ENCODE assay signal across 15 mouse cellular contexts in the genomic region with DNA sequence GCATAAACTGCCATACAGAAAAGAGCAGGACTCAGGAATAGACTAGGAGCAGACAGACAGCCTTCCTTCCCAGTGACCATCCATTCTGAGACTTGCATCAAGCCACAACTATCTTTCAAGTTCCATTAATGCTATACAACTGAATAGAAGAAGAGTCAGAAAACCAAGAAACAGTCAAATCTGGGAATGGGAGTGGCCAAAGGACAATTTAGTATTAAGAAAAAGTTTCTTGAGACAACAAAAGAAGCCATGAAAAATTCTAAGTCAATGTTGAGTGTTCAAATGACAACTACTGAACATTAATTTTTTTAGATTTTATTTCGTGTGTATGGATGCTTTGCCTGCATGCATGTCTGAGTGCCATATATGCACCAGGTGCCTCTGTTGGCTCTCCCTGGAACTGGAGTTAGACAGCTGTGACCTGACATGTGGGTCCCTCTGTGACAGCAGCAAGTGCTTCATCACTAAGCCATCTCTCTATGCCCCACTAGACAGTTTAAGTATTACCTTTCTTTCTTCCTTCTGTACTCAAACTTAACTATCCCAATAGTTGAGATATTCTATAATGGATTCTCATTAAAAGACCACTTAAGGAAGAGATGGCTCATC.
A peak's percentile ranks its signal among the peaks of the same experiment; 100 is the strongest.
DNase-seq lines count a peak whose midpoint lies in the region; ATAC-seq and TF ChIP-seq lines count a peak whose summit lies in the region.
"Had no signal": no experiment of that assay in that cellular context is flagged by ENCODE, and none has a peak within 500 bp of the region (broad histone marks: within the 10 kb centered on the region; RNA-seq: fewer than 3 reads in every experiment).

No protein-coding gene starts in this region.

- H3K4me3 ChIP-seq in heart, embryonic 12.5 days = no peak overlapping the region
- H3K4me3 ChIP-seq in lung, embryonic 15.5 days = no peak overlapping the region
- H3K4me3 ChIP-seq in lung, adult 2 months (replicated peaks; ENCODE audit: extremely low read depth, low read depth, low read length) = no peak overlapping the region
- H3K4me3 ChIP-seq in embryonic facial prominence, embryonic 15.5 days (replicated peaks) = no peak overlapping the region
- H3K4me3 ChIP-seq: embryonic facial prominence, embryonic 12.5 days; hindbrain, embryonic 15.5 days; kidney, embryonic 15.5 days; layer of hippocampus, adult 2 months had no signal

- TF ChIP-seq POLR2A in lung, adult 2 months (IDR thresholded peaks at IDR 0.05; ENCODE audit: borderline replicate concordance, extremely low read depth, low read depth, low read length) = no peak

- WGBS in heart, embryonic 12.5 days = 83% methylated on average over 1 of the region's 1 CpGs
- WGBS in lung, embryonic 15.5 days = 78% methylated on average over 1 of the region's 1 CpGs
- WGBS in lung, adult 2 months = 87% methylated on average over 1 of the region's 1 CpGs
- 74% methylated on average over 1 of the region's 1 CpGs for WGBS in embryonic facial prominence, embryonic 15.5 days

- H3K9ac ChIP-seq in heart, embryonic 12.5 days = no peak overlapping the region
- no peak overlapping the region for H3K9ac ChIP-seq in lung, embryonic 15.5 days
- H3K9ac ChIP-seq in embryonic facial prominence, embryonic 15.5 days = no peak overlapping the region
- H3K9ac ChIP-seq: embryonic facial prominence, embryonic 12.5 days; hindbrain, embryonic 15.5 days; kidney, embryonic 15.5 days had no signal

- DNase-seq in heart, postnatal 36 days = no peak
- no peak for DNase-seq in lung, adult 2 months
- DNase-seq in splenic B cell, adult 2 months (ENCODE audit: low read depth, low spot score) = peak; percentile 13
- no peak for DNase-seq in cerebellum, adult 11-12 months
- DNase-seq in kidney, adult 18-20 months = no peak
- DNase-seq: adrenal gland, postnatal 25 days; cerebellum, postnatal 25 days had no signal

- H3K9me3 ChIP-seq in heart, embryonic 12.5 days (replicated peaks) = no peaks in the 10 kb centered on the region
- no peaks in the 10 kb centered on the region for H3K9me3 ChIP-seq in lung, embryonic 15.5 days
- H3K9me3 ChIP-seq in embryonic facial prominence, embryonic 15.5 days (replicated peaks) = no peaks in the 10 kb centered on the region
- H3K9me3 ChIP-seq: embryonic facial prominence, embryonic 12.5 days; hindbrain, embryonic 15.5 days; kidney, embryonic 15.5 days had no signal

- no peak for TF ChIP-seq CTCF in lung, adult 2 months (IDR thresholded peaks at IDR 0.05; ENCODE audit: insufficient read depth, low read length)

- intact Hi-C loops in heart, postnatal 36 days (cut with DNase I) = no loop called here

- peak overlapping the region; percentile 0; the same call in 1 of the 2 replicates for H3K27ac ChIP-seq in heart, embryonic 12.5 days (ENCODE audit: poor library complexity, severe bottlenecking)
- peak overlapping the region; percentile 69 for H3K27ac ChIP-seq in lung, embryonic 15.5 days
- H3K27ac ChIP-seq in embryonic facial prominence, embryonic 15.5 days (replicated peaks) = peak overlapping the region; percentile 44; the same call in 1 of the 2 replicates
- H3K27ac ChIP-seq: embryonic facial prominence, embryonic 12.5 days; hindbrain, embryonic 15.5 days; kidney, embryonic 15.5 days; layer of hippocampus, adult 2 months had no signal

- 0 out of 2 replicates have a peak, but pooled peaks cover 5% of the 10 kb centered on the region for H3K4me1 ChIP-seq in heart, embryonic 12.5 days (replicated peaks)
- 0 out of 2 replicates have a peak, but pooled peaks cover 9% of the 10 kb centered on the region for H3K4me1 ChIP-seq in lung, embryonic 15.5 days
- peaks cover 10% of the 10 kb centered on the region; the same call in 1 of the 2 replicates for H3K4me1 ChIP-seq in lung, adult 2 months (ENCODE audit: control insufficient read depth, insufficient read depth, low read length)
- no peaks in the 10 kb centered on the region for H3K4me1 ChIP-seq in embryonic facial prominence, embryonic 15.5 days
- H3K4me1 ChIP-seq: kidney, embryonic 15.5 days had no signal

- no peaks in the 10 kb centered on the region for H3K27me3 ChIP-seq in heart, embryonic 12.5 days (replicated peaks)
- H3K27me3 ChIP-seq in lung, embryonic 15.5 days = no peaks in the 10 kb centered on the region
- no peaks in the 10 kb centered on the region for H3K27me3 ChIP-seq in embryonic facial prominence, embryonic 15.5 days
- no peaks in the 10 kb centered on the region for H3K27me3 ChIP-seq in splenic B cell, adult 2 months (ENCODE audit: control insufficient read depth, insufficient read depth, low read length, poor library complexity, severe bottlenecking)
- H3K27me3 ChIP-seq: embryonic facial prominence, embryonic 12.5 days; hindbrain, embryonic 15.5 days; kidney, embryonic 15.5 days had no signal

- H3K4me2 ChIP-seq in heart, embryonic 12.5 days = no peak overlapping the region
- no peak overlapping the region for H3K4me2 ChIP-seq in lung, embryonic 15.5 days
- no peak overlapping the region for H3K4me2 ChIP-seq in embryonic facial prominence, embryonic 15.5 days (replicated peaks)
- H3K4me2 ChIP-seq: embryonic facial prominence, embryonic 12.5 days; hindbrain, embryonic 15.5 days; kidney, embryonic 15.5 days had no signal

- no peaks in the 10 kb centered on the region for H3K36me3 ChIP-seq in heart, embryonic 12.5 days
- no peaks in the 10 kb centered on the region for H3K36me3 ChIP-seq in lung, embryonic 15.5 days
- no peaks in the 10 kb centered on the region; the same call in 1 of the 2 replicates for H3K36me3 ChIP-seq in embryonic facial prominence, embryonic 15.5 days
- no peaks in the 10 kb centered on the region for H3K36me3 ChIP-seq in splenic B cell, adult 2 months (ENCODE audit: control insufficient read depth, insufficient read depth, low read length, poor library complexity, severe bottlenecking)
- H3K36me3 ChIP-seq: embryonic facial prominence, embryonic 12.5 days; hindbrain, embryonic 15.5 days had no signal

- ATAC-seq in heart, embryonic 12.5 days (ENCODE audit: insufficient number of reproducible peaks, low FRiP score) = no peak
- ATAC-seq in lung, embryonic 15.5 days (ENCODE audit: borderline replicate concordance, extremely low read depth, low FRiP score, low TSS enrichment) = no peak
- ATAC-seq in embryonic facial prominence, embryonic 15.5 days (ENCODE audit: insufficient number of reproducible peaks, low FRiP score, low TSS enrichment, low read depth) = no peak
- ATAC-seq: forebrain, embryonic 14.5 days had no signal

Comparison
In these comparisons a context has a peak if more than half of its experiments do, and no peak if none do; other contexts are left out.
1. H3K27ac ChIP-seq: peak in every context shown above with its lines; median percentile 69 in lung, embryonic 15.5 days; 44 in embryonic facial prominence, embryonic 15.5 days; 0 in heart, embryonic 12.5 days.